ENCODE assay signal across 16 mouse cellular contexts in the genomic region with DNA sequence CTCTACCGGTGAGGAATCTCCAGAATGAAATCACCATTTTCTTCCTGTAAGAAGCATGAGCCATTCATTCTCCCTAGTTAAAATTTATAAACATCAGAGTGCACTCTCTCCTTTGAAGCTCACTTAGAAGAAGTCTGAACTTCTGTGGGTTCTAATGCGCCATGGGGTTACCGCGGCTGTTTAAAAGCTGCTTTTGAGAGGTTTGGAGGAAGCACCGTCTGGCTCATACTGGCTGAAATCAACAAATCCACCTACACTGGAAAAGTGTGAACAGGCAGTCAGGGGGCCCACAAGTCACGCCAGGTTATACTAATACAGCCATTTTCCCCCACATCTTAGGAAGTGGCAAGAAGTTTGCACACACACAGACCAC. TPM values are rescaled to one million over a fixed set of nuclear protein-coding genes. Genes with fewer than 3 reads are reported as not detected.
DNase-seq lines count a peak whose midpoint lies in the region; ATAC-seq and TF ChIP-seq lines count a peak whose summit lies in the region.
"Had no signal": no experiment of that assay in that cellular context is flagged by ENCODE, and none has a peak within 500 bp of the region (broad histone marks: within the 10 kb centered on the region; RNA-seq: fewer than 3 reads in every experiment).

No protein-coding gene starts in this region.

- peaks cover 4% of the 10 kb centered on the region; the same call in 1 of the 2 replicates for H3K4me1 ChIP-seq in heart, postnatal 0 days (ENCODE audit: control insufficient read depth, insufficient read depth)
- H3K4me1 ChIP-seq in lung, embryonic 15.5 days: no peaks in the 10 kb centered on the region
- no peaks in the 10 kb centered on the region for H3K4me1 ChIP-seq in kidney, embryonic 14.5 days (ENCODE audit: control insufficient read depth, insufficient read depth, low read length)
- H3K4me1 ChIP-seq: forebrain, embryonic 13.5 days; limb, embryonic 13.5 days had no signal

- H3K36me3 ChIP-seq in heart, postnatal 0 days (replicated peaks; ENCODE audit: control insufficient read depth, insufficient read depth, low read length): peaks cover 26% of the 10 kb centered on the region
- H3K36me3 ChIP-seq in lung, embryonic 15.5 days: peaks cover 19% of the 10 kb centered on the region
- peaks cover 21% of the 10 kb centered on the region for H3K36me3 ChIP-seq in kidney, embryonic 14.5 days (ENCODE audit: control insufficient read depth, insufficient read depth, low read length)

- H3K27ac ChIP-seq in heart, postnatal 0 days (ENCODE audit: low read depth): peak overlapping the region; percentile 77
- peak overlapping the region; percentile 9; the same call in 1 of the 2 replicates for H3K27ac ChIP-seq in lung, embryonic 15.5 days
- H3K27ac ChIP-seq in kidney, embryonic 14.5 days (ENCODE audit: low read depth, low read length): no peak overlapping the region
- H3K27ac ChIP-seq: forebrain, embryonic 13.5 days had no signal

- no peaks in the 10 kb centered on the region for H3K9me3 ChIP-seq in heart, postnatal 0 days (replicated peaks; ENCODE audit: control insufficient read depth, low read length)
- no peaks in the 10 kb centered on the region for H3K9me3 ChIP-seq in lung, embryonic 15.5 days
- H3K9me3 ChIP-seq in kidney, embryonic 14.5 days (ENCODE audit: control insufficient read depth, low read length): no peaks in the 10 kb centered on the region
- H3K9me3 ChIP-seq: forebrain, embryonic 13.5 days; limb, embryonic 13.5 days had no signal

- no peak for TF ChIP-seq EP300 in heart, postnatal 0 days (IDR thresholded peaks at IDR 0.05; ENCODE audit: low read depth)

- no peak overlapping the region for H3K9ac ChIP-seq in heart, postnatal 0 days (replicated peaks; ENCODE audit: low read depth, low read length)
- no peak overlapping the region for H3K9ac ChIP-seq in lung, embryonic 15.5 days
- no peak overlapping the region for H3K9ac ChIP-seq in kidney, embryonic 14.5 days (ENCODE audit: low read depth, low read length)
- H3K9ac ChIP-seq: forebrain, embryonic 13.5 days; limb, embryonic 13.5 days; lung, embryonic 14.5 days had no signal

- H3K27me3 ChIP-seq in heart, postnatal 0 days (ENCODE audit: control insufficient read depth, insufficient read depth, low read length): no peaks in the 10 kb centered on the region
- no peaks in the 10 kb centered on the region for H3K27me3 ChIP-seq in lung, embryonic 15.5 days
- no peaks in the 10 kb centered on the region for H3K27me3 ChIP-seq in kidney, embryonic 14.5 days (ENCODE audit: control insufficient read depth, insufficient read depth, low read length)
- H3K27me3 ChIP-seq: forebrain, embryonic 13.5 days; limb, embryonic 13.5 days; Patski had no signal

- peak; percentile 14 for DNase-seq in CD4-positive, CD25-positive, alpha-beta regulatory T cell, adult 2 months (ENCODE audit: low read depth, low spot score)
- no peak for DNase-seq in heart, postnatal 0 days (ENCODE audit: low spot score)
- DNase-seq in heart, adult 11 months: no peak
- DNase-seq in lung, postnatal 14 days: no peak
- peak; percentile 32 for DNase-seq in thymus, postnatal 14 days
- DNase-seq: lung, embryonic 14.5 days; right cerebral cortex, postnatal 25 days had no signal

- no peak overlapping the region for H3K4me2 ChIP-seq in heart, postnatal 0 days (ENCODE audit: low read depth, low read length)
- no peak overlapping the region for H3K4me2 ChIP-seq in lung, embryonic 15.5 days
- H3K4me2 ChIP-seq in kidney, embryonic 14.5 days (replicated peaks; ENCODE audit: low read depth, low read length): no peak overlapping the region
- H3K4me2 ChIP-seq: forebrain, embryonic 13.5 days; heart, embryonic 11.5 days; limb, embryonic 13.5 days; lung, embryonic 14.5 days had no signal

- TF ChIP-seq CTCF in heart, postnatal 0 days (IDR thresholded peaks at IDR 0.05; ENCODE audit: low read depth): no peak

- WGBS in heart, postnatal 0 days: 77% methylated on average over 6 of the region's 6 CpGs
- WGBS in lung, embryonic 15.5 days: 66% methylated on average over 6 of the region's 6 CpGs
- 83% methylated on average over 6 of the region's 6 CpGs for WGBS in kidney, embryonic 14.5 days

- no peak for ATAC-seq in CD4-positive, CD25-positive, alpha-beta regulatory T cell, adult 4 months
- no peak for ATAC-seq in heart, postnatal 0 days (ENCODE audit: insufficient read depth, low read depth)
- ATAC-seq in lung, embryonic 15.5 days (ENCODE audit: borderline replicate concordance, extremely low read depth, low FRiP score, low TSS enrichment): no peak
- ATAC-seq in kidney, embryonic 14.5 days (ENCODE audit: low FRiP score, low TSS enrichment): no peak
- ATAC-seq: forebrain, embryonic 13.5 days; midbrain, embryonic 16.5 days; Patski had no signal

- H3K4me3 ChIP-seq in heart, postnatal 0 days (ENCODE audit: low read depth, low read length): no peak overlapping the region
- H3K4me3 ChIP-seq in lung, embryonic 15.5 days: no peak overlapping the region
- no peak overlapping the region for H3K4me3 ChIP-seq in kidney, embryonic 14.5 days (ENCODE audit: low read length)
- H3K4me3 ChIP-seq: forebrain, embryonic 13.5 days; left cerebral cortex, adult 2 months; limb, embryonic 13.5 days had no signal

RNA-seq across cellular contexts. Expression of a gene that starts 29.3 kb away (rescaled TPM):
- 100 to 1,000 TPM in 1 of 2 experiments, 10 to 100 TPM in 1; 38.1 to 126 TPM for polyA plus RNA-seq in CD4-positive, CD25-positive, alpha-beta regulatory T cell, adult 4 months (2017; shearing (Covaris generic))
- total RNA-seq in heart, postnatal 0 days (2014; rRNA removed; ENCODE audit: low replicate concordance): 26.8 and 37.8 TPM in 2 replicates
- 5.9 and 8.4 TPM in 2 replicates for polyA plus RNA-seq in heart, postnatal 0 days (2015; fragmentation: Nextera tagmentation; extraction: Ambion mirVana)
- 13.1 and 13.3 TPM in 2 replicates for polyA plus RNA-seq in lung, embryonic 15.5 days (2015; fragmentation: Nextera tagmentation; extraction: Ambion mirVana)
- 36.1 and 67.9 TPM in 2 replicates for polyA plus RNA-seq in kidney, embryonic 14.5 days (2014; fragmentation: Nextera tagmentation; extraction: Ambion mirVana)

Comparison
In these comparisons a context has a peak if more than half of its experiments do, and no peak if none do; other contexts are left out.
1. DNase-seq: peak in CD4-positive, CD25-positive, alpha-beta regulatory T cell, adult 2 months (single experiment) and thymus, postnatal 14 days (single experiment); none in heart, postnatal 0 days (single experiment), heart, adult 11 months (single experiment) and lung, postnatal 14 days (single experiment).